Mouse (Mus musculus) CH12.LX (cell line): Measurements from ENCODE around the gene Alppl2. TPM values are rescaled to one million over a fixed set of nuclear protein-coding genes. Genes with fewer than 3 reads are reported as not detected.

ENCODE experiments used
- DNase-seq: peaks from one replicate; pipeline ENCODE4 v3.0.0-alpha.2; 2013; ENCODE audit errors: extremely low read depth
- H3K27ac ChIP-seq: 2 replicates; pipeline ENCODE4 v1.5.1; 2012; ENCODE audit warnings: low read depth, mild to moderate bottlenecking, control low read depth, moderate library complexity; ENCODE audit not compliant: insufficient read depth
- H3K27me3 ChIP-seq: replicated peaks from 2 replicates; pipeline ENCODE3; 2012; ENCODE audit warnings: inconsistent platforms
- H3K36me3 ChIP-seq, 2 experiments: replicated peaks in 1 of 2; 2 replicates each; pipeline versions ENCODE3 to v1.6.1; 2012; ENCODE audit warnings: inconsistent platforms in 1 of 2, low read length in 1 of 2, mild to moderate bottlenecking in 1 of 2, mixed read lengths in 1 of 2, moderate library complexity in 1 of 2; ENCODE audit not compliant: control insufficient read depth in 1 of 2, insufficient read depth in 1 of 2
- H3K4me1 ChIP-seq, 2 experiments: 2 replicates each; pipeline ENCODE4 v1.6.1; 2012; ENCODE audit warnings: inconsistent platforms in 1 of 2, moderate library complexity in 1 of 2; ENCODE audit not compliant: insufficient read depth in 2 of 2, control insufficient read depth in 1 of 2
- H3K4me2 ChIP-seq: 2 replicates; pipeline ENCODE4 v1.6.1; 2012; ENCODE audit warnings: low read depth, mild to moderate bottlenecking, control low read depth; ENCODE audit not compliant: poor library complexity, insufficient read depth, severe bottlenecking
- H3K4me3 ChIP-seq, 3 experiments: fragments of 150-350 bp in 1 of 3; sonication (generic) in 1 of 3; replicated peaks in 1 of 3; 2 replicates each; pipeline versions ENCODE3 to v1.5.1; 2011 to 2012; ENCODE audit warnings: low read depth in 2 of 3, low read length in 2 of 3, mild to moderate bottlenecking in 2 of 3, moderate library complexity in 2 of 3, control low read depth in 1 of 3, improper control_type of control experiment in 1 of 3, inconsistent platforms in 1 of 3, mixed read lengths in 1 of 3; ENCODE audit not compliant: poor library complexity in 1 of 3
- H3K79me2 ChIP-seq: replicated peaks from 2 replicates; pipeline ENCODE4 v1.6.1; 2012; ENCODE audit warnings: mild to moderate bottlenecking, moderate library complexity; ENCODE audit not compliant: control insufficient read depth, poor library complexity, insufficient read depth, severe bottlenecking; ENCODE audit errors: extremely low read depth
- H3K9ac ChIP-seq: 2 replicates; pipeline ENCODE4 v1.6.1; 2012; ENCODE audit warnings: low read depth, mild to moderate bottlenecking, control low read depth, moderate library complexity; ENCODE audit not compliant: insufficient read depth
- H3K9me3 ChIP-seq: replicated peaks from 2 replicates; pipeline ENCODE3; 2012; ENCODE audit warnings: low read length, inconsistent platforms, mixed read lengths
- CHD2 ChIP-seq: IDR thresholded peaks from 2 replicates; pipeline ENCODE4 v1.6.1; 2011; ENCODE audit warnings: low read length, improper control_type of control experiment
- E2F4 ChIP-seq: IDR thresholded peaks from 2 replicates; pipeline ENCODE4 v1.6.1; 2011; ENCODE audit warnings: low read depth, low read length, improper control_type of control experiment; ENCODE audit not compliant: insufficient replicate concordance
- ELF1 ChIP-seq: IDR thresholded peaks from 2 replicates; pipeline ENCODE4 v1.6.1; 2014; ENCODE audit warnings: low read depth, mild to moderate bottlenecking, inconsistent platforms, low read length, improper control_type of control experiment
- EP300 ChIP-seq: IDR thresholded peaks from 2 replicates; pipeline ENCODE4 v1.6.1; 2011; ENCODE audit warnings: low read length, improper control_type of control experiment
- ETS1 ChIP-seq: conservative IDR thresholded peaks from 2 replicates; pipeline ENCODE4 v1.6.1; 2012; ENCODE audit warnings: low read depth, mild to moderate bottlenecking, inconsistent platforms, low read length, improper control_type of control experiment, moderate library complexity
- GABPA ChIP-seq: IDR thresholded peaks from 2 replicates; pipeline ENCODE4 v1.6.1; 2012; ENCODE audit warnings: low read depth, low read length, improper control_type of control experiment, inconsistent platforms; ENCODE audit not compliant: insufficient replicate concordance
- IRF4 ChIP-seq: IDR thresholded peaks from 2 replicates; pipeline ENCODE4 v1.6.1; 2014; ENCODE audit warnings: low read depth, mild to moderate bottlenecking, inconsistent platforms, low read length, improper control_type of control experiment
- JUN ChIP-seq: IDR thresholded peaks from 2 replicates; pipeline ENCODE4 v1.6.1; 2011; ENCODE audit warnings: low read depth, mild to moderate bottlenecking, low read length, improper control_type of control experiment, moderate library complexity; ENCODE audit not compliant: insufficient read depth
- MXI1 ChIP-seq: IDR thresholded peaks from 2 replicates; pipeline ENCODE4 v1.6.1; 2011; ENCODE audit warnings: mild to moderate bottlenecking, low read depth, low read length, improper control_type of control experiment
- MYC ChIP-seq: IDR thresholded peaks from 2 replicates; pipeline ENCODE4 v1.6.1; 2011; ENCODE audit warnings: low read depth, mild to moderate bottlenecking, improper control_type of control experiment, low read length
- NELFE ChIP-seq: IDR thresholded peaks from 2 replicates; pipeline ENCODE4 v1.6.1; 2011; ENCODE audit warnings: low read depth, low read length, improper control_type of control experiment
- POLR2AphosphoS2 ChIP-seq: IDR thresholded peaks from 2 replicates; pipeline ENCODE4 v1.6.1; 2011; ENCODE audit warnings: low read depth, low read length, improper control_type of control experiment
- RAD21 ChIP-seq: IDR thresholded peaks from 2 replicates; pipeline ENCODE4 v1.6.1; 2011; ENCODE audit warnings: low read depth, mild to moderate bottlenecking, low read length, improper control_type of control experiment, moderate library complexity
- RCOR1 ChIP-seq: conservative IDR thresholded peaks from 2 replicates; pipeline ENCODE4 v1.6.1; 2012; ENCODE audit warnings: low read depth, mild to moderate bottlenecking, inconsistent platforms, low read length, improper control_type of control experiment
- SIN3A ChIP-seq: IDR thresholded peaks from 2 replicates; pipeline ENCODE4 v1.6.1; 2012; ENCODE audit warnings: low read length, improper control_type of control experiment, inconsistent platforms
- SMC3 ChIP-seq: IDR thresholded peaks from 2 replicates; pipeline ENCODE4 v1.6.1; 2011; ENCODE audit warnings: low read depth, low read length, improper control_type of control experiment
- TBP ChIP-seq: conservative IDR thresholded peaks from 2 replicates; pipeline ENCODE4 v1.6.1; 2011; ENCODE audit warnings: low read depth, low read length, improper control_type of control experiment
- TCF12 ChIP-seq: IDR thresholded peaks from 2 replicates; pipeline ENCODE4 v1.6.1; 2014; ENCODE audit warnings: low read depth, mild to moderate bottlenecking, inconsistent platforms, low read length, improper control_type of control experiment
- USF1 ChIP-seq: IDR thresholded peaks from 2 replicates; pipeline ENCODE4 v1.6.1; 2014; ENCODE audit warnings: low read depth, mild to moderate bottlenecking, inconsistent platforms, low read length, improper control_type of control experiment
- USF2 ChIP-seq: conservative IDR thresholded peaks from 2 replicates; pipeline ENCODE4 v1.6.1; 2011; ENCODE audit warnings: low read depth, low read length, improper control_type of control experiment
- ZC3H11A ChIP-seq: IDR thresholded peaks from 2 replicates; pipeline ENCODE4 v1.6.1; 2012; ENCODE audit warnings: low read depth, mild to moderate bottlenecking, inconsistent platforms, low read length, improper control_type of control experiment
- ZKSCAN1 ChIP-seq: IDR thresholded peaks from 2 replicates; pipeline ENCODE4 v1.6.1; 2012; ENCODE audit warnings: low read depth, inconsistent platforms, low read length, improper control_type of control experiment, borderline replicate concordance
- dilution Hi-C: fragments of 300-500 bp; cut with MboI; formaldehyde crosslinking; loops from 2 replicates; pipeline ENCODE4 v1.14.3; 2020; ENCODE audit warnings: low sequenced_read_pairs; ENCODE audit not compliant: extremely low pct_unique_long_range_greater_than_20kb, extremely low pct_ligation_motif_present
- in situ Hi-C: fragments of 300-500 bp; cut with MboI; formaldehyde crosslinking; loops from 3 replicates; pipeline ENCODE4 v1.14.3; 2019; ENCODE audit warnings: low sequenced_read_pairs, low pct_ligation_motif_present, low pct_unique_long_range_greater_than_20kb, mixed read lengths
- polyA plus RNA-seq: library from polyadenylated mRNA; unstranded; fragments of >175 nt; gene quantifications from 2 replicates; pipeline ENCODE4 v1.2.1, GENCODE M21; 2012; ENCODE audit warnings: low read depth; ENCODE audit not compliant: insufficient read length
- total RNA-seq, 2 experiments: library from RNA; depleted of rRNA; stranded (reverse); fragments of 300-350 nt in 1 of 2; fragments of >200 nt in 1 of 2; gene quantifications; 2 replicates each; pipeline ENCODE4 v1.2.3; 2012 to 2014

The Alppl2 gene
- total and polyA plus RNA-seq, 3 experiments = not detected

DNA sequence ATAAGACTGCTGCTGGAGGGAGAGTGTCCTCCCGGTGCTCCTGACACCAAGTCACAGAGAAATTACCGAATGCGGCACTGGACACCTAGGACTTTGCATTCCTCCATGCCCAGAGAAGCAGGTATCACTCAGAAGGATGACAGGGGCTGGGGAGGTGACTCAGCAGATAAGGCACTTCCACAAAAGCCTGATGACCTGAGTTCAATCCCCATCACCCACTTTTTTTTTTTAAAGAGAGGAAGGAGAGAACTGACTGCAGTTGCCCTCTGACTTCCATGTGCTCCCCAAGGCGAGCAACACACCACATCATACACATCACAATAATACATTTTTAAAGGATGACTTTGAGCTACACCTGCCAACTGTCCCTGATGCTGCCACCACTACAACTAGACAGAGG is 32.7 kb downstream of the Alppl2 start:
- dilution Hi-C loops (no loop called here), in situ Hi-C loops (no loop called here)
- Histone ChIP-seq H3K4me3 (no peak overlapping the region), H3K9ac (no peak overlapping the region), H3K4me1 (peaks cover 0 to 9% of the 10 kb centered on the region in 2 experiments; a peak in 2 of 4 replicates), H3K9me3 (peaks cover under 1% of the 10 kb centered on the region), H3K79me2 (no peaks in the 10 kb centered on the region), H3K27me3 (no peaks in the 10 kb centered on the region), H3K27ac (no peak overlapping the region)
- TF ChIP-seq TBP (no peak), MYC (no peak), E2F4 (no peak), ZC3H11A (no peak), JUN (no peak), TCF12 (no peak), SIN3A (no peak), GABPA (no peak), USF2 (no peak)
- TF ChIP-seq, all 38 proteins: peak for 0
- Histone ChIP-seq H3K4me2 (no peak overlapping the region), H3K36me3 (peaks cover 0 to 2% of the 10 kb centered on the region in 2 experiments)
- no peak for DNase-seq

GRCm38 (mm10) chr1:87051369-87051768 is 38.4 kb downstream of the Alppl2 start:
- no peak overlapping the region for H3K4me2 ChIP-seq
- dilution Hi-C loops = no loop called here
- no peak overlapping the region for H3K4me3 ChIP-seq
- no peak overlapping the region for H3K9ac ChIP-seq
- H3K9me3 ChIP-seq = no peaks in the 10 kb centered on the region
- H3K36me3 ChIP-seq = peaks cover 5 to 45% of the 10 kb centered on the region in 2 experiments
- H3K27ac ChIP-seq = no peak overlapping the region
- TF ChIP-seq IRF4 (no peak), EP300 (no peak), ZKSCAN1 (no peak), SMC3 (no peak), NELFE (no peak), GABPA (no peak), RAD21 (no peak), MXI1 (no peak), TCF12 (no peak), RCOR1 (no peak), POLR2AphosphoS2 (no peak), CHD2 (no peak), USF1 (no peak), ELF1 (no peak), ETS1 (no peak)
- H3K27me3 ChIP-seq = no peaks in the 10 kb centered on the region
- in situ Hi-C loops = no loop called here
- no peak for DNase-seq
- H3K4me1 ChIP-seq = no peaks in the 10 kb centered on the region
- no peaks in the 10 kb centered on the region for H3K79me2 ChIP-seq
